Comparison of ENCODE assay signal across 15 mouse cellular contexts in the genomic region with DNA sequence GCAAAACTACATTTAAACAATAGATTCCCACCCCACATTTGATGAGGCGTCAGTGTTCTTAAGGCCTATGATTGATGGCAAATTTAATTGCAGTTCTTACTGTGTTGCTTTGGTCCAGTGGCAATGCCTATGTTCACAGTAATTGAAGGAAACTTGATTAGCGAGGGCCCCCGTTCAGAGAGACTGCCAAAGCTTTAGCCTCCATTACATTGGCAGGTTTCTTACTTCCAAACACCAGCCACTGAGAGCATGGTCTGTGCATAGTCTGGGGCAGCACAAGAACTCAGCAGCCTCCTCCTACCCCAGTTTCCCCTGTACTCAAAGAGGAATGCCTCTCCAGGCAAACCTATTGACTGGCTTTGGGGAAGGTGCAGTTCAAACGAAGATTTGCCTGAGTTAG.
"Had no signal": no experiment of that assay in that cellular context is flagged by ENCODE, and none has a peak within 500 bp of the region (broad histone marks: within the 10 kb centered on the region; RNA-seq: fewer than 3 reads in every experiment).

No protein-coding gene starts in this region.

- H3K27ac ChIP-seq: layer of hippocampus, adult 2 months; liver, embryonic 13.5 days; midbrain, embryonic 12.5 days; neural tube, embryonic 12.5 days; neural tube, embryonic 15.5 days had no signal

- H3K4me3 ChIP-seq: layer of hippocampus, adult 2 months; liver, embryonic 13.5 days; midbrain, embryonic 12.5 days; neural tube, embryonic 12.5 days; neural tube, embryonic 15.5 days had no signal

- DNase-seq: kidney, adult 11 months; kidney, adult 9 months; kidney, postnatal 25 days; layer of hippocampus, adult 9-11 months; liver, embryonic 13.5 days; lung, adult 2 months; lung, postnatal 14 days; lung, postnatal 4 days; thymus, adult 2 months; thymus, postnatal 14 days; thymus, postnatal 4 days had no signal

- H3K36me3 ChIP-seq: liver, embryonic 13.5 days; midbrain, embryonic 12.5 days; neural tube, embryonic 12.5 days; neural tube, embryonic 15.5 days had no signal

- H3K9ac ChIP-seq: liver, embryonic 13.5 days; midbrain, embryonic 12.5 days; neural tube, embryonic 12.5 days; neural tube, embryonic 15.5 days had no signal

- H3K9me3 ChIP-seq: liver, embryonic 13.5 days; midbrain, embryonic 12.5 days; neural tube, embryonic 12.5 days; neural tube, embryonic 15.5 days had no signal

- H3K4me2 ChIP-seq: liver, embryonic 13.5 days; midbrain, embryonic 12.5 days; neural tube, embryonic 12.5 days; neural tube, embryonic 15.5 days had no signal

- H3K4me1 ChIP-seq: liver, embryonic 13.5 days; neural tube, embryonic 12.5 days had no signal

- H3K27me3 ChIP-seq: liver, embryonic 13.5 days; neural tube, embryonic 12.5 days; neural tube, embryonic 15.5 days had no signal
